Mouse (Mus musculus) testis, adult 2 months (tissue): Measurements from ENCODE around the gene Saa4.

Experiments used
- CTCF ChIP-seq: fragments of 200-500 bp; IDR thresholded peaks from 2 replicates; pipeline ENCODE4 v1.5.1; 2012; ENCODE audit warnings: low read depth, mild to moderate bottlenecking, inconsistent platforms, low read length, moderate library complexity; ENCODE audit not compliant: control insufficient read depth, insufficient read depth, insufficient replicate concordance
- POLR2A ChIP-seq: fragments of 200-500 bp; IDR thresholded peaks from 2 replicates; pipeline ENCODE4 v1.6.1; 2012; ENCODE audit warnings: low read depth, mild to moderate bottlenecking, inconsistent platforms, low read length, moderate library complexity; ENCODE audit not compliant: control insufficient read depth

DNA sequence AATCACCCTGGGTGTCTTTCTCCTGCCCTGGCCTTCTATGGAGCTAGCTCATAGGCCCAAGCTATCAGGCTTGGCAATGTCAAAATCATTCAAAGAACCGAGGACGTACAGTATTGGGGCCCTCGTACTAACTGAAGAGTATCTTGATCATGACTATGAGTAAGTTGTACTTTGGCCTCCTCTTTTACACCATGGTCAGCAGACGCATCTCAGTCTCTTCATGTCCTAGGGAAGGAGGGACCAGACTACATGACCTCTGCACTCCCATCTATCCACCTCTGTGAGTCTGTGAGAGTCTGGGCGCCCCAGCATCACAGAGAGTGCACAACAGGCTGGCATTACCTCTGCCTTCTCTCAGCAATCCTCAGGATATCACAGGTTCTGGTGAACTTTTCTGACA, 30.2 kb upstream of the Saa4 start:
- no peak for TF ChIP-seq CTCF
- no peak for TF ChIP-seq POLR2A
